Mouse (Mus musculus): Measurements from ENCODE around the gene Sumo3.

DNA sequence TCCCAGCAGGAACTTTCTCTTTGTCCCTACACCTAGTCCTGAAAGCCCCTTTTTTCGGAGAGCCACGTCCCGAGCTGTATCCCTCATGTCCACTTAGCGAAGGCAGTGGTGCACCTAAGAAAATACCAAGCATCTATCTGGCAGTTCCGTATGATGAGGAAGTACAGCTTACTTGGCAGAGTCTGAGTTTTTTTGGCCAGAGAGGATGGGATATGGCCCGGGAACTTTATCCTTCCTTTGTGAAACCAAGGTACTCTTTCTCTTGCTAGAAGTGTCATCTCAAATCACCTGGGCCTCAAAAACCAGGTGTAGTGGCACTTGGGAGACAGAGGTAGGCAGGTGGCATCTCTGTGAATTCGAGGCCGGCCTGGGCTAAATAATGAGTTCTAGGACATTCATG is 15.6 kb downstream of the Sumo3 start:
- TF ChIP-seq EP300 (IDR thresholded peaks at IDR 0.05; ENCODE audit: low read depth) (no peak), CTCF (IDR thresholded peaks at IDR 0.05; ENCODE audit: low read depth) (no peak)

Measured in liver, embryonic 14.5 days (tissue).